Mouse (Mus musculus): ENCODE measurements around the gene Gm37240. TPM values are rescaled to one million over a fixed set of nuclear protein-coding genes. Genes with fewer than 3 reads are reported as not detected.
"Not testable (repeated sequence)": the region's sequence is repeated elsewhere in the genome, so short reads cannot be mapped to it uniquely, and the experiment has no call there.

The Gm37240 gene
- total RNA-seq, 1 experiment from 2014 or later, result 0.93 TPM

DNA sequence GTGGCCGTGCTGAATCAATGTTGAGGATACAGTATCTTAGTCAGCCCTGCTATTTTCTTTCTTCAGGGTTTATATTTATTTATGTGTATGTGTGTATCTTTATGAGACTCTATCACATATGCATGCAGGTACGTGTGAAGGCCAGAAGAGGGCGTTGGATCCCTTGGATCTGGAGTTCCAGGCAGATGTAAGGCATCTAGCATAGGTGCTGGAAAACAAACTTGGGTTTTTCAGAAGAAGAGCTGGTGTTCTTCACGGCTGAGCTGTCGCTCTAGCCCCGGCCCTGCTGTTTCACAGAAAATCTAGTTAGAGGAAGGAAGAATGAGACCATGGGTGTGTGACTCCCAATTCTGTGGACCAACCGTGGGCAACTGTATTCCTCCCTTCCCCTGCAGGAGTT lies 1229.3 kb downstream of the Gm37240 start:
- ATAC-seq (ENCODE audit: extremely low read depth, insufficient number of reproducible peaks, low FRiP score, poor library complexity, severe bottlenecking), result no peak

GRCm38 (mm10) chr3:84657240-84657639 lies 1230.1 kb downstream of the Gm37240 start:
- ATAC-seq (ENCODE audit: extremely low read depth, insufficient number of reproducible peaks, low FRiP score, poor library complexity, severe bottlenecking), result no peak

GRCm38 (mm10) chr3:84655785-84656150 lies 1231.5 kb downstream of the Gm37240 start:
- ATAC-seq (ENCODE audit: extremely low read depth, insufficient number of reproducible peaks, low FRiP score, poor library complexity, severe bottlenecking), result not testable (repeated sequence)

GRCm38 (mm10) chr3:84654900-84655784 lies 1232.2 kb downstream of the Gm37240 start:
- ATAC-seq (ENCODE audit: extremely low read depth, insufficient number of reproducible peaks, low FRiP score, poor library complexity, severe bottlenecking), result no peak

DNA sequence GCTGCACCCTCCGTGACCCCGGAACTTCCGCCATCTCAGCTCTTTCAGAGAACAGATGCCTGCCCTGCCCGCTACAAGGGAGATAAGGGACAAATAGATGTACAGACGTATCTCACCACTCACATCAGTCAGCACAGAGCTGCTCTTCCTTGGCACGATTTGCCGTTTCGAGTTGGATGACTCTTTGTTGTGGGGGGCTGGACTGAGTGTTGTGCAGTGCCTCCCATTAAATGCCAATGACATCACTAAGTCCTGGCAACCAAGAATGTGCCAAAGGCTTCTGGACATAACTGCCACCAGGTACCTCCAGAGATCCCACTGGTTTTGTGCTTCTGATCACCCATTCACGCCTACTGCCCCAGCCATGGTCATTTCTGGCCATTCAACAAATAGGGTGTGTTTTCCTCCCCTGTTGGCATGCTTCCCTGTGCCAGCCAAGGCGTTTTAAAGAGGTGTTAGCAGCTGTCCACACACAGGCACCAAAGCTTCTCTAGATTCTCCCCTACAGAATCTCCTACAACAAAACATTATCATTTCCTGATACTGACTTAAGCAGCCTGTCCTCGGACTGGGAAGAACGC lies 1233.0 kb downstream of the Gm37240 start:
- peak; percentile 65; the same call in 1 of the 2 replicates for ATAC-seq (ENCODE audit: extremely low read depth, insufficient number of reproducible peaks, low FRiP score, poor library complexity, severe bottlenecking)

- peak; percentile 38 for ATAC-seq (ENCODE audit: extremely low read depth, insufficient number of reproducible peaks, low FRiP score, poor library complexity, severe bottlenecking)
Measured at GRCm38 (mm10) chr3:84653557-84654245, 1233.6 kb downstream of the Gm37240 start.

- ATAC-seq (ENCODE audit: extremely low read depth, insufficient number of reproducible peaks, low FRiP score, poor library complexity, severe bottlenecking), result no peak
Measured at GRCm38 (mm10) chr3:84652643-84653556, 1234.4 kb downstream of the Gm37240 start.

DNA sequence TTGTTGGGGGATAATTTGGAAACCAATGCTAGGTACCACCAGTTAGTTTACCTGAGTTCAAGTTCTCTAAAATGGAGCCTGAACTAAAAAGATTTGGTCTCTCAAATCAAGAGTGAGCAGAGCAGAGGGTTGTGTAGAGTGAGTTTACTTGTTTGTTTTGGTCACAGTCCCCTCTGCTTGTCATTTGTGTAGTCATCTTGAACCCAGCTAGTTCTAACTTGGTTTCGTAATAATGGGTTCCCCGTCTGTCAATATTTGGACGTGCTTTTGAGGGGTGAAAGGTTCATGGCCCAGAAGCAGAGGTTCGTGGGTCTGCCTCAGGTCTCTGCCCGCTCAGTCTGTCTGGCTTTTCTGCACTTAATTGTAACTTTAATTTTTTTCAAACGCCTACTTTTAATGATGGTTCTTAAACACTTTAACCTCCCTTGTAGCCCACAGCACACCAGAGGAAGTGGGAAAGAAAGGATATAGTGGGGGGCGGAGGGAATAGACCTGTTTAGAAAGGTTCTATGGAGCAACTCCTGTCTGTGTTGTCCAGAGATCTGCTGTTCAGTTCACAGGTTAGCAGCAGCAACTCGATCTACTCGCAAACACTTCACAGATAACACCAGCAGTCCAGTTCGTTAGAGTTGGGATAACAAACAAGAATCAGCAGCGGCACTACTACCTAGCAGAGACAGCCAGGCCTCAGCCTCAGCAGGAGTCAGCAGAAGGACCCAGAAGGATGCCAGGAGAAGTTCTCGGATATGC lies 1237.6 kb downstream of the Gm37240 start:
- ATAC-seq (ENCODE audit: extremely low read depth, insufficient number of reproducible peaks, low FRiP score, poor library complexity, severe bottlenecking), result no peak

DNA sequence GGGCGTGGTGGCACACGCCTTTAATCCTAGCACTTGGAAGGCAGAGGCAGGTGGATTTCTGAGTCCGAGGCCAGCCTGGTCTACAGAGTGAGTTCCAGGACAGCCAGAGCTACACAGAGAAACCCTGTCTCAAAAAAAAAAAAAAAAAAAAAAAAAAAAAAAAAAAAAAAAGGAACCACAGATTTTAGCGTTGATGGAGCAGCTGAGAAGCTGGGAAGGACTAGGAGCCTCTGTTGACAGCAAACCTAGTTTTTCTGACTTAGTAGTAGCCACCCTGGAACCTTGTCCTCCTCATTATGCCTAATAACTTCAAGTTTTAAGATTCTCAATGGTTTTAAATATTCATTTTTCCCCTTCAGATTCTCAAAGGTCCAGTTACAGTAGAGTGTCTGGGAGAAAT lies 1239.2 kb downstream of the Gm37240 start:
- ATAC-seq (ENCODE audit: extremely low read depth, insufficient number of reproducible peaks, low FRiP score, poor library complexity, severe bottlenecking), result not testable (repeated sequence)

DNA sequence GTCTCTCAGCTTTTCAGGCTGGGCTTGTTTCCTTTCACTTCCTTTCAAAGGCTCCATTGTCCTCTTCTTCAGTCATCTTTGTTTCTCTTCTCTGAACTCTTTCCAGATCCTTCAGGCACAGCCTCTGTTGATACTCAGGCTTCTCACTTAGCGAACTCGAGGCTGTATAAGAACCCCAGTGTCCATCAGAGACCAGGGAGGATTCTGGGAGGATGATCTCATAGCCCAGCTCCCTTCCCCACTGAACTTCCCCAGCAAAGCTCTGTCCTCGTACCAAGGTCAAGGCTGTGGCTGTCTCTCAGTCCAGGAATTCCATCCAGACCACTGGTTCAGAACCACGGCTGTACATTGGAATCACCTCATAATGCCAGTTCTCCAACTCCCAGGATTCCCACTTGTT lies 1239.7 kb downstream of the Gm37240 start:
- ATAC-seq (ENCODE audit: extremely low read depth, insufficient number of reproducible peaks, low FRiP score, poor library complexity, severe bottlenecking), result no peak

DNA sequence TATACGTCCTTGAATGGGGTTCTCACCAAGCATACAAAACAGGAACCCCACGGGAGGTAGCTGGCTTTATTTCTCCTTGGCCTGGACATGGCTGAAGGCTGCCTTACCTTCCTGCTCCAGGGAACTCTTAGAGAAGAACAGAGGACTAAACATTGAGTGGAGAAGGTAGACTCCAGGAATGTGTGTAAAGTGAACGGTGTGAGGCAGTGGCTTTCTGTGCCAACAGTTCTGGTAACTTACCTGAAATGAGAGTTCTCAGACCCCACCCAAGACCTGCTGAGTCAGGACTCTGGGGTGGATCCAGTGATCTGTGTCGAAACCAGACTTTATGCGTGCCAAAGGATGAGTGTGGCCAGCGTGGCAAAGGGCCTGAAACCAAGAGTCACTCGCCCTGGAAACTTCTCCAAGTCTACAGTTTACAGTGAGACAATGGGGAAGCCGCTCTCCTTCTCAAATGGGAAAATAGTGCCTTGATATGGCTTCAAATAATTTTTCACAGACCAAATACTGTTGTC lies 1240.9 kb downstream of the Gm37240 start:
- ATAC-seq (ENCODE audit: extremely low read depth, insufficient number of reproducible peaks, low FRiP score, poor library complexity, severe bottlenecking), result no peak

DNA sequence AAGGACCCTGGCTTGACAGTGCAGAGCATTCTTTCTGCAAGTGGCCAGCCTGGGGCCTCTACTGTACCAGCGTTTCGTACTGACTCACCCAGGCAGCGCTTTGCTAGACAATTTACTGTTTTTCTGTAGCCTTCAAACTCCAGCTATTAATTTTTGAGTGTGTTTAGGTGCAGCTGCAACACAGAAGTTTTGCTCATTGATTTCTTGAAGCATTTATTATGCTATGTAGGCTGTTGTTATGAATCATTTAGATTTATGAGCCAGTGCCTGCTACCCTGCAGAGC lies 1241.4 kb downstream of the Gm37240 start:
- no peak for ATAC-seq (ENCODE audit: extremely low read depth, insufficient number of reproducible peaks, low FRiP score, poor library complexity, severe bottlenecking)

DNA sequence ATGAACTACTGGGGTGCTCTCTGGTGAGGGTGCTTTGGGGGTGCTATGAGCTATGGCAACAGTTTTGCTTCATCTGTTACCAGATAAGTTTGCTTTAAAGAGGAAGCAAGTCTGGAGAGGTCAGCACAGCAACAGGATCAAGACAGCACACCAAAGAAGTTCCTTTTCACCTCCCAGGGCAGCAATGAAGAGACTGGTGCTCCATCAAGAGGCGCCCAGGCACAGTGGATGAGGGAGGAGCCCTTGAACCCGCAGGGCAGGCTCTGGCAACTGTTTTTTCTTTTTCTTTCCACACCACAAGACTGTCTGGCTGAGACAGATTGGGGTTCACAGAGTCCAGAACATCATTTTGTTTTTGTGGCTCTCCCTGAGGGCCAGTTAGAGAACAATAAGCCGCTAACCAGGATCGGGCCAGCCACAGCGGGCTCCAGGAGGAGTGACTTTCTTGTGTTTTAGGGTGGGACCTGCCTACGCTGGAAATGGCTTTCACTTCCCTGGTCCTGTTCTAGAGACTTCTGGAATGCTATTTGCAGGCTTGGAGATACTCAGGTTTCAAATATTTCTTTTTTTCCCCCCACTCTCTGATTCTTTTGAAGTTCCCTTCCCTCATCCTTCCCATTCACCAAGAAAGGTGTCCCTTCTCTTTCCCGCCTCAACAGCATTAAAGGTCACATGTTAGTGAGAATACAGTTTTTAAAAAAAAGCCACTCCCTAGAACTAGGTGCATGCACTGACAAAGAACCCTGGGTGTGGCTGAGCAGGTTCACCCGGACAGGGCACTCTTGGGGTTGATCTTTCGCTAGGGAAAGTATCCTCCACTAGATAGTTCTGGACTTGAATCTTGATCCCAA lies 1241.9 kb downstream of the Gm37240 start:
- ATAC-seq (ENCODE audit: extremely low read depth, insufficient number of reproducible peaks, low FRiP score, poor library complexity, severe bottlenecking), result no peak

- ATAC-seq (ENCODE audit: extremely low read depth, insufficient number of reproducible peaks, low FRiP score, poor library complexity, severe bottlenecking), result no peak
Measured at GRCm38 (mm10) chr3:84642942-84643341, 1244.4 kb downstream of the Gm37240 start.

- no peak for ATAC-seq (ENCODE audit: extremely low read depth, insufficient number of reproducible peaks, low FRiP score, poor library complexity, severe bottlenecking)
Measured at GRCm38 (mm10) chr3:84641391-84641790, 1245.9 kb downstream of the Gm37240 start.

DNA sequence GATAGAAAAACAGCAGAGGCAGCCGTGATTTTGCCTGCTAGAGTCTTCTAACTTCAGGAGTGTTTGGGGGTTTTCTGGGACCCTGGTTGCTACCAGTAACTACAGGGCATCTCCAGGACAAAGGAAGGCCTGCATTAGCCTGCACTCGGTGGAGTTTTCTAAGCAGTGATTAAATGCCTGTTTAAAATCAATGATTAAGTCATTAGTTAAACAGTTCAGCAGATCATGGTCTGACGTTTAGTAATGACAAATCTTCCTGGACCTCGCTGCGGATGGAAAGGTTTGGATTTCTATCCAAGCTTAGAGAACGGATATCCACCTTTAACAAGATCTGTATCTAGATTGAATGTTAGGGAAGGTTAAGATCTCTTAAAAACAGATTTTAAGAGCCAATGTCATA lies 1246.8 kb downstream of the Gm37240 start:
- ATAC-seq (ENCODE audit: extremely low read depth, insufficient number of reproducible peaks, low FRiP score, poor library complexity, severe bottlenecking), result no peak

GRCm38 (mm10) chr3:84639767-84640500 lies 1247.4 kb downstream of the Gm37240 start:
- ATAC-seq (ENCODE audit: extremely low read depth, insufficient number of reproducible peaks, low FRiP score, poor library complexity, severe bottlenecking), result no peak

All from neutrophil, adult 5-6 weeks (primary cell).